In the genomic region with DNA sequence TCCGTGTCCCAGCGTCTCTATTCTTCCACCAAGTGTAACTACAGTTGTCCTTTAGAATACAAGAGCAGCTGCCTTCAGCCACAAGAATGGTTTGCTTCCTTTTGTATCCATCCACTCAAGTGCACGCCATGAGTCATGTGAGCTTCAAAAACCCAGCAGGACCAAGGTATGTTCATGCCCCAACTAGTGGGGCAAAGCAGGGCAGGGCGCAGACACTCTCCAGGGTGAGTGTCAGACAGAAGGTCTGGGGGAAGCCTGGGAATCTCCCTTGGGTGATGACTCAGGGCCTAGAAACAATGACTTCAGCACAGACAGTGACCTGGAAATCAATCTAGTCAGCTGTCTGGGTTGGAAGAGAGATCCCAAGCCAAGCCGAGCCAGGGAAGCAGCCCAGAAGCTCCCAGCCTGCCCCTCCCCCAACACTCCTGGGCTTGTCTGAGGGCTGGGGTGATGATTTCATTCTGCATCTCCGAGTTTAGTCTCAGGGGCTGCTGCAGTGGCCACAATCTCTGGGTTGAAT, we compare ENCODE assay signal across 8 mouse cellular contexts. TPM values are rescaled to one million over a fixed set of nuclear protein-coding genes. Genes with fewer than 3 reads are reported as not detected.
DNase-seq lines count a peak whose midpoint lies in the region; ATAC-seq and TF ChIP-seq lines count a peak whose summit lies in the region.

No protein-coding gene starts in this region.

- H3K4me1 ChIP-seq in kidney, embryonic 15.5 days: peaks cover 21% of the 10 kb centered on the region
- H3K4me1 ChIP-seq in embryonic facial prominence, embryonic 11.5 days (ENCODE audit: control insufficient read depth, insufficient read depth, low read length): peaks cover 5% of the 10 kb centered on the region
- H3K4me1 ChIP-seq in heart, embryonic 10.5 days: peaks cover 35% of the 10 kb centered on the region

- no peak overlapping the region for H3K9ac ChIP-seq in kidney, embryonic 15.5 days
- no peak overlapping the region for H3K9ac ChIP-seq in embryonic facial prominence, embryonic 11.5 days (replicated peaks; ENCODE audit: low read length)

- ATAC-seq in kidney, embryonic 15.5 days (replicated peaks; ENCODE audit: low FRiP score): peak; percentile 58; the same call in 1 of the 2 replicates
- ATAC-seq in embryonic facial prominence, embryonic 11.5 days (replicated peaks; ENCODE audit: insufficient number of reproducible peaks, low FRiP score, low TSS enrichment, low read depth): peak; percentile 50; the same call in 1 of the 2 replicates

- H3K4me3 ChIP-seq in kidney, embryonic 15.5 days (replicated peaks): no peak overlapping the region
- no peak overlapping the region for H3K4me3 ChIP-seq in embryonic facial prominence, embryonic 11.5 days (ENCODE audit: low read depth, low read length)
- peak overlapping the region; percentile 19; the same call in 1 of the 2 replicates for H3K4me3 ChIP-seq in heart, embryonic 10.5 days
- no peak overlapping the region for H3K4me3 ChIP-seq in left cerebral cortex, adult 2 months

- H3K4me2 ChIP-seq in kidney, embryonic 15.5 days: peak overlapping the region; percentile 62; the same call in 1 of the 2 replicates
- peak overlapping the region; percentile 16 for H3K4me2 ChIP-seq in embryonic facial prominence, embryonic 11.5 days (ENCODE audit: low read depth, low read length)

- intact Hi-C loops in left cerebral cortex, adult 2 months (cut with DNase I): no loop called here

- 48% methylated on average over 6 of the region's 6 CpGs for WGBS in kidney, embryonic 15.5 days
- WGBS in embryonic facial prominence, embryonic 11.5 days: 39% methylated on average over 6 of the region's 6 CpGs
- 42% methylated on average over 6 of the region's 6 CpGs for WGBS in heart, embryonic 10.5 days

- H3K9me3 ChIP-seq in kidney, embryonic 15.5 days (replicated peaks): no peaks in the 10 kb centered on the region
- no peaks in the 10 kb centered on the region for H3K9me3 ChIP-seq in embryonic facial prominence, embryonic 11.5 days (replicated peaks; ENCODE audit: control insufficient read depth, low read length)
- no peaks in the 10 kb centered on the region for H3K9me3 ChIP-seq in heart, embryonic 10.5 days

- no peaks in the 10 kb centered on the region for H3K27me3 ChIP-seq in kidney, embryonic 15.5 days
- H3K27me3 ChIP-seq in embryonic facial prominence, embryonic 11.5 days (ENCODE audit: control insufficient read depth, insufficient read depth, low read length): no peaks in the 10 kb centered on the region
- H3K27me3 ChIP-seq in heart, embryonic 10.5 days (ENCODE audit: insufficient read depth, poor library complexity, severe bottlenecking): peaks cover 17% of the 10 kb centered on the region; the same call in 1 of the 2 replicates

- no peak for DNase-seq in kidney, adult 18-20 months
- peak; percentile 56 for DNase-seq in ZHBTc4 (ENCODE audit: low read depth, low spot score)
- peak; percentile 59 for DNase-seq in embryonic facial prominence, embryonic 11.5 days (ENCODE audit: low spot score)
- no peak for DNase-seq in heart, embryonic 10.5 days (ENCODE audit: low spot score)
- peak; percentile 67 to 68 for DNase-seq in kidney, postnatal 25 days
- peak; percentile 67 for DNase-seq in skeletal muscle tissue, adult 2 months (ENCODE audit: low read depth, low spot score)
- no peak for DNase-seq in left cerebral cortex, adult 2 months (ENCODE audit: extremely low spot score in 1 of 2, low spot score in 2 of 2)

- no peaks in the 10 kb centered on the region for H3K36me3 ChIP-seq in kidney, embryonic 15.5 days
- H3K36me3 ChIP-seq in embryonic facial prominence, embryonic 11.5 days (replicated peaks; ENCODE audit: control insufficient read depth, insufficient read depth, low read depth, low read length): no peaks in the 10 kb centered on the region
- no peaks in the 10 kb centered on the region for H3K36me3 ChIP-seq in heart, embryonic 10.5 days

- H3K27ac ChIP-seq in kidney, embryonic 15.5 days: 0 out of 2 replicates have a peak overlapping the region, but pooled peaks have one; percentile 56
- 0 out of 2 replicates have a peak overlapping the region, but pooled peaks have one; percentile 8 for H3K27ac ChIP-seq in embryonic facial prominence, embryonic 11.5 days (replicated peaks; ENCODE audit: low read depth, low read length)
- H3K27ac ChIP-seq in heart, embryonic 10.5 days: peak overlapping the region; percentile 63
- no peak overlapping the region for H3K27ac ChIP-seq in left cerebral cortex, adult 2 months

- no peak for TF ChIP-seq CTCF in left cerebral cortex, adult 2 months (IDR thresholded peaks at IDR 0.05)

RNA-seq across cellular contexts. Expression of a gene that starts 17.4 kb away (rescaled TPM):
- polyA plus RNA-seq in kidney, embryonic 15.5 days (2015; fragmentation: Nextera tagmentation; extraction: Ambion mirVana): 8.8 and 9.4 TPM in 2 replicates
- polyA plus RNA-seq in embryonic facial prominence, embryonic 11.5 days (2014; fragmentation: Nextera tagmentation; extraction: Ambion mirVana): 3.4 and 3.8 TPM in 2 replicates
- polyA plus RNA-seq in heart, embryonic 10.5 days (2016; fragmentation: Nextera tagmentation; extraction: Ambion mirVana): 4.0 and 4.6 TPM in 2 replicates
- total RNA-seq in left cerebral cortex, adult 2 months (2021): 10 to 100 TPM; 17.9 to 18.2 TPM

RNA-seq across cellular contexts. Expression of a gene that starts 49.6 kb away (rescaled TPM):
- polyA plus RNA-seq in kidney, embryonic 15.5 days (2015; fragmentation: Nextera tagmentation; extraction: Ambion mirVana): 18.4 and 18.7 TPM in 2 replicates
- polyA plus RNA-seq in embryonic facial prominence, embryonic 11.5 days (2014; fragmentation: Nextera tagmentation; extraction: Ambion mirVana): 5.2 and 6.2 TPM in 2 replicates
- 15.6 and 16.4 TPM in 2 replicates for polyA plus RNA-seq in heart, embryonic 10.5 days (2016; fragmentation: Nextera tagmentation; extraction: Ambion mirVana)
- total RNA-seq in left cerebral cortex, adult 2 months (2021): 10 to 100 TPM; 16.8 to 17.5 TPM

Comparison
In these comparisons a context has a peak if more than half of its experiments do, and no peak if none do; other contexts are left out.
1. DNase-seq: peak in ZHBTc4 (single experiment), embryonic facial prominence, embryonic 11.5 days (single experiment), kidney, postnatal 25 days (2 of 2) and skeletal muscle tissue, adult 2 months (single experiment); none in kidney, adult 18-20 months (single experiment), heart, embryonic 10.5 days (single experiment) and left cerebral cortex, adult 2 months (0 of 2).